Mouse (Mus musculus): ENCODE measurements around the gene Mrps23. TPM values are rescaled to one million over a fixed set of nuclear protein-coding genes. Genes with fewer than 3 reads are reported as not detected.

Gene Mrps23
- polyA plus RNA-seq, 1 experiment from 2014 or later = 52.8 TPM

- no peak overlapping the region for H3K4me3 ChIP-seq (replicated peaks)
- WGBS = 25% methylated on average over 10 of the region's 10 CpGs
- no peaks in the 10 kb centered on the region for H3K9me3 ChIP-seq
- H3K9ac ChIP-seq = no peak overlapping the region
- H3K27ac ChIP-seq = no peak overlapping the region
- no peaks in the 10 kb centered on the region for H3K27me3 ChIP-seq (replicated peaks)
- no peak overlapping the region for H3K4me2 ChIP-seq
- H3K36me3 ChIP-seq = no peaks in the 10 kb centered on the region
- H3K4me1 ChIP-seq = peaks cover 1% of the 10 kb centered on the region; the same call in 1 of the 2 replicates
- ATAC-seq (ENCODE audit: insufficient read depth, low FRiP score, low read depth) = no peak
Observed at GRCm38 (mm10) chr11:88240736-88241353, 36.7 kb downstream of the Mrps23 start.

DNA sequence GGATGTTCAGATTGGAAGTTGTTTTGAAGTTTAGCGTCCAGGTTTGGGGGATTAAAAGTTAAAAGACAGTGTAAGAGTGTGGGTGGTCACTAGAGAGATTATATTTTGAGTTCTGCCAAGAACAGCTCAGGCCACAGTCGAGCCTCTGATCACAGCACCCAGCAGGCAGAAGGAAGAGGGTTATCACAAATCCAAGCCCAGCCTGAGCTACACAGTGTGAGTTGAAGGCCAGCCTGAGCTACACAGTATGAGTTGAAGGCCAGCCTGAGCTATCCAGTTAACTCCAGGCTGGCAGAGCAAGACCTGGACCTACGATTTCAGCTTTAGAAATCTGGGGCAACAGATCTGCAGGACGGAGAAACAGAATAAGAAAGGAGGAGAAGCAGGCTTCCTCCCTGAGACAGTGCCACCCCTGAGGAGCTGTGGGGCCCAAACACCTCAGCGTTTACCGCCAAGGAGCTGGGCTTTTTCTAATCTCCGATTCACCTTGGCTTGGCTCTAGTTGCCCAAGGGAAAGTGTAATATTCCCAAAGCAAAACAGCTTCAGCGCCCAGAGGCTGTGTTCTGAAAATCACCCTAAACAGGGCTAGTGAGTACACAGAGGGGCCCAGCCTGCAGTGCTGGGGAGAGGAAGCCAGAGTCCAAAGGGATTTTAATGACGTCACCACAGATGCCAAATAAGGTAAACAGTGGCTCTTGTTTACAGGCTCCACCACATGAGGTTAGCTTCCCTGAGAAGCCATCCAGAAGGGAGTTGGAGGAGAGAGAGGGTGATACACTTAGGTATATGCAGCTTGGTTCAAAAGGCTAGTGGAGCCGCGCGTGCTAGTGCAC is 37.5 kb downstream of the Mrps23 start:
- Histone ChIP-seq H3K36me3 (no peaks in the 10 kb centered on the region), H3K4me2 (no peak overlapping the region), H3K9me3 (no peaks in the 10 kb centered on the region), H3K4me1 (no peaks in the 10 kb centered on the region), H3K4me3 (replicated peaks) (no peak overlapping the region), H3K27ac (no peak overlapping the region), H3K9ac (no peak overlapping the region), H3K27me3 (replicated peaks) (no peaks in the 10 kb centered on the region)
- WGBS = 50% methylated on average over 12 of the region's 12 CpGs
- peak; percentile 60; the same call in 1 of the 2 replicates for ATAC-seq (ENCODE audit: insufficient read depth, low FRiP score, low read depth)

DNA sequence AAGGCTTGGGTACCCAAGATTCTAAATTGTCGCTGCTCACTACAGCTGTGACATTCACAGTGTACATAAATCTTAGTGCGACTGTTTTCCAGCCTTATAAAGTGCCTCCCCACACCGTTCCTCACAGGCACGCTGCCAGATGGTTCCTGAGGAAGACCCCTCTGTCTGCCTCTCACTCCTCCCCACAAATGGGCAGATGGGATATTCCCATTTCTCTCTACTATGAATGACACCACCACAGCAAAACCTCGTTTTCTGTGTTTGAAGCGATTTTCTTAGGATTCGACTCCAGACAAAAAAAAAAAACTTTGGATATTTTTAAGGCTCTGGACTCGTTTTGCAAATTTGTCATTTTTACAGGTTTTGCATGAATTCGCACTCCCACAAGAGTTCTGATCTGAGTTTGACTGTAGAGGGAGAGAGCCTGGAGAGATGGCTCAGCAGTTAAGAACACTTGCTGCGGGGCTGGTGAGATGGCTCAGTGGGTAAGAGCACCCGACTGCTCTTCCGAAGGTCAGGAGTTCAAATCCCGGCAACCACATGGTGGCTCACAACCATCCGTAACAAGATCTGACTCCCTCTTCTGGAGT is 41.5 kb downstream of the Mrps23 start:
- ATAC-seq (ENCODE audit: insufficient read depth, low FRiP score, low read depth) = no peak
- Histone ChIP-seq H3K9ac (no peak overlapping the region), H3K4me3 (replicated peaks) (no peak overlapping the region), H3K27ac (no peak overlapping the region), H3K4me1 (no peaks in the 10 kb centered on the region), H3K4me2 (no peak overlapping the region), H3K27me3 (replicated peaks) (no peaks in the 10 kb centered on the region), H3K36me3 (no peaks in the 10 kb centered on the region), H3K9me3 (no peaks in the 10 kb centered on the region)
- WGBS = 79% methylated on average over 14 of the region's 14 CpGs

GRCm38 (mm10) chr11:88248636-88249035 is 44.4 kb downstream of the Mrps23 start:
- Histone ChIP-seq H3K9ac (no peak overlapping the region), H3K27me3 (replicated peaks) (no peaks in the 10 kb centered on the region), H3K36me3 (no peaks in the 10 kb centered on the region), H3K9me3 (no peaks in the 10 kb centered on the region), H3K27ac (no peak overlapping the region), H3K4me1 (peaks cover 9% of the 10 kb centered on the region; the same call in 1 of the 2 replicates), H3K4me2 (no peak overlapping the region), H3K4me3 (replicated peaks) (no peak overlapping the region)
- 60% methylated on average over 5 of the region's 5 CpGs for WGBS
- ATAC-seq (ENCODE audit: insufficient read depth, low FRiP score, low read depth) = no peak

GRCm38 (mm10) chr11:88250568-88250967 is 46.4 kb downstream of the Mrps23 start:
- no peaks in the 10 kb centered on the region for H3K36me3 ChIP-seq
- no peak for ATAC-seq (ENCODE audit: insufficient read depth, low FRiP score, low read depth)
- peaks cover 9% of the 10 kb centered on the region; the same call in 1 of the 2 replicates for H3K4me1 ChIP-seq
- WGBS = 72% methylated on average over 3 of the region's 3 CpGs
- H3K9me3 ChIP-seq = no peaks in the 10 kb centered on the region
- no peak overlapping the region for H3K9ac ChIP-seq
- H3K27ac ChIP-seq = no peak overlapping the region
- H3K4me2 ChIP-seq = no peak overlapping the region
- no peaks in the 10 kb centered on the region for H3K27me3 ChIP-seq (replicated peaks)
- H3K4me3 ChIP-seq (replicated peaks) = no peak overlapping the region

- Histone ChIP-seq H3K4me2 (no peak overlapping the region), H3K4me3 (replicated peaks) (no peak overlapping the region), H3K36me3 (no peaks in the 10 kb centered on the region), H3K9me3 (no peaks in the 10 kb centered on the region), H3K27me3 (replicated peaks) (no peaks in the 10 kb centered on the region), H3K27ac (no peak overlapping the region), H3K4me1 (peaks cover 9% of the 10 kb centered on the region; the same call in 1 of the 2 replicates), H3K9ac (no peak overlapping the region)
- WGBS = 67% methylated on average over 7 of the region's 7 CpGs
- ATAC-seq (ENCODE audit: insufficient read depth, low FRiP score, low read depth) = no peak
Observed at GRCm38 (mm10) chr11:88251295-88251694, 47.1 kb downstream of the Mrps23 start.

DNA sequence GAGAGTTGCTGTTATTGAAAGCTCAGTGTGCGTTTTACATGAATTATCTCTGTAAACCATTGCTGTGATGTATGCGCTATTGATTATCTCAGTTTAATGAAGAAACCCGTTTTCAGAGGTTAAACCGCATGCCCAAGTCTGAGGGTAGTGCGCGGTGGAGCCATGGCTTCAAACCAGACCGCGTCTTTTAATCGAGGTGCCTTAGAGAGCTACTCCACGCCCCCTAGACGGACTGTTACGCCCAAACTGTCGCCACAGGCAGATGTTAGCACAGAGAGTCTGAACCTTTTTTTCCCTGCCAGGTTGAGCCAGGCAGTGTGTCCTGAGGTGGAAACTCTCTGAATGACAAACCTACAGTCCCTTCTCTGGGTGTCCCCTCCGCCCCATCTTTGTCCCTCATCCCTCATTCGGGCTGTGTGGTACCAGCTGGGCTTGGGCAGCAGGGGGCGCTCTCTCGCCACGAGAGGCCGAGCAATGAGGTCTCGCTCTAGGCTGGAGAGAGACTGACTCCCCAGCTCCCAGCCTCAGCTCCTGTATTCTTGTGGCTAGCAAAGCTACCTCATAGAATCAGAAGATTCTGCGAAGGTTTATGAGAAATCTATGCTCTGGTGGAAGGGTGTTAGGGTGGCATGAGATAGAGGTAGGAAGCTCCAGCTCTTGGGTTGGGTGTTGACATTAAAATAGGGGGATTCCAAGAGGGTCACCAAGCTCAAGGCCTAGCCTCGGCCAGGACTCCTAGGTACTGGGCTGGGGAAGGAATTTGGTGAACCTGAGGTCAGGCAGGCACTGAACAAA is 48.0 kb downstream of the Mrps23 start:
- H3K27ac ChIP-seq = no peak overlapping the region
- no peak overlapping the region for H3K9ac ChIP-seq
- peak overlapping the region; percentile 48 for H3K4me2 ChIP-seq
- H3K4me3 ChIP-seq (replicated peaks) = no peak overlapping the region
- H3K4me1 ChIP-seq = peaks cover 9% of the 10 kb centered on the region; the same call in 1 of the 2 replicates
- no peaks in the 10 kb centered on the region for H3K9me3 ChIP-seq
- whole genome bisulfite sequencing = 13% methylated on average over 22 of the region's 22 CpGs
- H3K27me3 ChIP-seq (replicated peaks) = no peaks in the 10 kb centered on the region
- ATAC-seq (ENCODE audit: insufficient read depth, low FRiP score, low read depth) = peak; percentile 71
- no peaks in the 10 kb centered on the region for H3K36me3 ChIP-seq

DNA sequence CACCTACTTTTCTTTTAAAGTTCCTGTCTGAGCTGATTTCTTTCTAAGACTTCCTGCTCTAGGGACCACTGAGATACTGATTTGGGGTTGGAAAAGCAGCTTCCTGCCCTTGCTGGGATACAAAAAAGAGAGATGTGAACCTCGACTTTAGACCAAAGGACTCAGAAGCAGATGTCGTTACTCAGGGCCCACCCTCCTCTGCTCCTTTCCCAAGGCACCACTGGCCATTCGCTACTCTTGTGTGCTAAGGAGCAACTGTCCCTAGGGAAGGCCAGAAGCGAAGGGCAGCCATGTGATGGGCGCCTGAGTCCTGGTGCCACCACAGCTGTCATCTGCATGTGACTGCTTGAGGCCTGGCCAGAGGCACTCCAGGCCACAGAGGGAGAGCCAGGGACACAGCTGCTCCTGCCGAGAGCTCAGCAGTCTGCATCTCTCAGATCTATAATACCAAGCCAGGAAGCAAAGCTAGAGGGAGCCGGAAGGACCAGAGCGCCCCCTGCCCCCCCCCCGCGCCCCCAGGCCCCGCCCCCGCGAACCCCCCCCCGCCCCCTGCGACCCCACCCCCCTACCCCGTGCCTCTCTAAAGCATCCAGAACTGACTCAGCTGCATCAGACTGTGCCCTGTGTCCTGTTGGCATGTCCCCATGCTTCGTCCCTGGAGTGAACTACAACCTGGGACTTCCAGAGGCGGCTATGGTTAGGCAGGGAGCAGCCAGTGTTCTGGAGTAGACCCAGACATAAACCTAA is 48.8 kb downstream of the Mrps23 start:
- Histone ChIP-seq H3K36me3 (no peaks in the 10 kb centered on the region), H3K27me3 (replicated peaks) (no peaks in the 10 kb centered on the region), H3K4me2 (no peak overlapping the region), H3K9me3 (no peaks in the 10 kb centered on the region), H3K27ac (no peak overlapping the region), H3K9ac (no peak overlapping the region), H3K4me1 (peaks cover 9% of the 10 kb centered on the region; the same call in 1 of the 2 replicates), H3K4me3 (replicated peaks) (no peak overlapping the region)
- WGBS = 28% methylated on average over 17 of the region's 18 CpGs
- no peak for ATAC-seq (ENCODE audit: insufficient read depth, low FRiP score, low read depth)

DNA sequence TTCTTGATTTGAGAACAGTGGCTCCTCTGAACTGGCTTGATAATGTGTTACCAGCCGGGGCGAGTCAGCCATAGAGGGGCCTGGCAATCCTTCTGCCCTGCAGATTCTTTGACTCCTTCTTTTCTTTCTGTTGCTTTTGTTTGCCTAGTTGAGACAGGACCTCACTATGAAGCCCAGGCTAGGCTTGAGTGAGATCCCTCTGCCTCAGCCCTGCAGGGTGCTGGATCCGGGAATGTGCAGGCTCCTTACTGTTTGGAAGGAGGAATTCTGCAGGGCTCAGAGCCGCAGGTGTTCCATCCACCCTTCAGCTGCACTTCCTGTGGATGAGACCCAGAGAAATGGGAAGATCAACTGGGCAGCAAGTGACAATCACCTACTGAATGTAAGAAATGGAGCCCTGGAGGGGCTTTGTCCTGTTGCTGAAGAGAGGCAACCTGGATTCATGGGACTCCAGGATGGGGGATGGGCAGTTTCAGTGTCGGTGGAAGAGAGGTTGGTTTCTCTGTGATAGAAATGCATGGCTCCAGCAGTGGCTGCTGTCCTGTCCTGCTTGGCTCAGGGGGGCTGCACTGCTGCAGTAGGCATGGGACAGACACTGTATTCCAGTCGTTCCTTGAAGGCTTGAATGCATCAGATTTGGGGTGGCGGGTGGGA is 49.5 kb downstream of the Mrps23 start:
- WGBS = 55% methylated on average over 7 of the region's 7 CpGs
- Histone ChIP-seq H3K27ac (no peak overlapping the region), H3K9me3 (no peaks in the 10 kb centered on the region), H3K9ac (no peak overlapping the region), H3K36me3 (no peaks in the 10 kb centered on the region), H3K4me1 (peaks cover 9% of the 10 kb centered on the region; the same call in 1 of the 2 replicates), H3K4me2 (no peak overlapping the region), H3K4me3 (replicated peaks) (no peak overlapping the region), H3K27me3 (replicated peaks) (no peaks in the 10 kb centered on the region)
- no peak for ATAC-seq (ENCODE audit: insufficient read depth, low FRiP score, low read depth)

DNA sequence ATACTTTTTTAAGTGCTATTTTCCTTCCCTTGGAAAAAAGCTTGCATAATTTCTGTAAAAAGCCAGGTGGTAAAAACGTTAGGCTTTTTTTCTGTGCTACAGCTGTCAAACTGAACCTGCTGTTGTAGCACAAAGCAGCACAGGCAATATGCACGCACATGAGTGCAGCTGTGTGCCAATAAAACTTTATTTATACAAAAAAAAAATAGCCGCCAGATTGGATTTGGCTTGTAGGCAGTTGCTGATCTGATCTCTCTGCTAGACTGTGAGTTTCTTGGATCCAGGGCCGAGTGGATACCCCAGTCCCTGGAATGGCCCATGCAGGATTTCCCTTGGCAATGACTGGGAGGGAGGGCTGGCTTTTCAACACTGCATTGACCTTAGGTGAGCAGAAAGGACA is 53.5 kb downstream of the Mrps23 start:
- H3K4me3 ChIP-seq (replicated peaks) = no peak overlapping the region
- no peak overlapping the region for H3K4me2 ChIP-seq
- no peaks in the 10 kb centered on the region for H3K27me3 ChIP-seq (replicated peaks)
- H3K9ac ChIP-seq = no peak overlapping the region
- H3K27ac ChIP-seq = no peak overlapping the region
- no peaks in the 10 kb centered on the region for H3K36me3 ChIP-seq
- WGBS = 66% methylated on average over 4 of the region's 4 CpGs
- ATAC-seq (ENCODE audit: insufficient read depth, low FRiP score, low read depth) = no peak
- peaks cover 3% of the 10 kb centered on the region; the same call in 1 of the 2 replicates for H3K4me1 ChIP-seq
- H3K9me3 ChIP-seq = no peaks in the 10 kb centered on the region

DNA sequence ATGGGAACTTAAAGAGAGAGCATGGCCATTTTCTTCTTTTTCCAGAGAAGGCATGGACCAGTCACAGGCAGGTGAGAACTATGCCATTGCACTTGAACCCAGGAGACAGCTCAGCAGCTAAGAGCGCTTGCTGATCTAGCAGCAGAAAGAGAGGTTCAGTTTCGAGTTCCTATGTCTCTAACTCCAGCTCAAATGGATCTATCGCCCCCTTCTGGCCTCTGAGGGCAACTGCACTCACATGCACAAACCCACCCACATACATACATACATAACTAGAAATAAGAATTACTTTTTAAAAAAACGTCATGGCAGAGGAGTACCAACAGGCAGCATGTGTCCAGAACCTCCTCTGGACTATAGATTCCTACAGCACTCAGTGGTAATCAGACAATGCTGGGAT is 54.0 kb downstream of the Mrps23 start:
- no peaks in the 10 kb centered on the region for H3K9me3 ChIP-seq
- no peaks in the 10 kb centered on the region for H3K36me3 ChIP-seq
- H3K4me3 ChIP-seq (replicated peaks) = no peak overlapping the region
- no peaks in the 10 kb centered on the region for H3K27me3 ChIP-seq (replicated peaks)
- ATAC-seq (ENCODE audit: insufficient read depth, low FRiP score, low read depth) = no peak
- H3K9ac ChIP-seq = no peak overlapping the region
- H3K27ac ChIP-seq = no peak overlapping the region
- H3K4me2 ChIP-seq = no peak overlapping the region
- WGBS = 84% methylated on average over 4 of the region's 4 CpGs
- no peaks in the 10 kb centered on the region for H3K4me1 ChIP-seq

Measured in stomach, embryonic 15.5 days (tissue).